Mouse (Mus musculus): ENCODE measurements around the gene D430041D05Rik.

DNA sequence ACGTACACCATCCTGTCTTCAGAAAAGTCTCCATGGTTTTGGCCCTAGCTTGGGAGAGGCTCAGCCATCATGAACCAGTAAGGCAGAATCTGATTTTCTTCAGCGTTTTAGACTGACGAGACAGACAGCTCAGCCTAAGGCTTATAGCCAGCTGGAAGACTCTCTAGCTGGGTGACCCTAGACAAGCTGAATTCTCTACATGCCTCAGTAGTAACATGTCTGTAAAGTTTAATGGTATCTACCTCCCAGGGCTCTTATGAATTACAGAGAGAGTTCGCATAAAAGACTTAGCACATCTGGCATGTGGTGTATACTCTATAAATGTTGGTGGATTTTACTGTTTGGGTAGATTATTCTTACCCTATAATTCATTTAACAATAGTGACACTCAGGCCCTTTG lies 78.1 kb downstream of the D430041D05Rik start:
- TF ChIP-seq CTCF (IDR thresholded peaks at IDR 0.05; ENCODE audit: extremely low read depth, insufficient read depth, low read length) (no peak), POLR2A (IDR thresholded peaks at IDR 0.05; ENCODE audit: extremely low read depth, insufficient read depth, low read length) (no peak)
